In genomic region chr7:25333596-25334307, GRCm38 (mm10) we compare ENCODE assay signal across 7 mouse cellular contexts. TPM values are rescaled to one million over a fixed set of nuclear protein-coding genes. Genes with fewer than 3 reads are reported as not detected.
DNase-seq lines count a peak whose midpoint lies in the region; ATAC-seq and TF ChIP-seq lines count a peak whose summit lies in the region.

No protein-coding gene starts in this region.

- TF ChIP-seq POLR2A in small intestine, adult 2 months (IDR thresholded peaks at IDR 0.05; ENCODE audit: low read depth, low read length) = no peak

- no peaks in the 10 kb centered on the region; the same call in 1 of the 2 replicates for H3K36me3 ChIP-seq in small intestine, adult 2 months (ENCODE audit: control insufficient read depth, insufficient read depth, low read length)

- DNase-seq in adrenal gland, adult 18-20 months (ENCODE audit: low spot score in 2 of 2) = peak; percentile 53 to 75
- peak; percentile 69 to 82 for DNase-seq in gastrocnemius, adult 8-10 months (ENCODE audit: low spot score in 2 of 2)
- DNase-seq in hindlimb bud, embryonic 11.5 days (ENCODE audit: extremely low spot score, low read depth, low spot score) = peak; percentile 41
- DNase-seq in left cerebral cortex, postnatal 10 days (ENCODE audit: extremely low spot score in 1 of 2, low spot score in 2 of 2) = peak; percentile 37 to 85

- peak; percentile 87 for ATAC-seq in common myeloid progenitor, adult 5-6 weeks (replicated peaks; ENCODE audit: low read depth, poor library complexity, severe bottlenecking)
- peak; percentile 72 for ATAC-seq in megakaryocyte-erythroid progenitor cell, adult 5-6 weeks (replicated peaks; ENCODE audit: low FRiP score, low TSS enrichment, poor library complexity, severe bottlenecking)

- no peak overlapping the region for H3K27ac ChIP-seq in small intestine, adult 2 months (ENCODE audit: insufficient read depth, low read depth, low read length)

- H3K4me1 ChIP-seq in small intestine, adult 2 months (ENCODE audit: control insufficient read depth, insufficient read depth, insufficient read length, low read length) = no peaks in the 10 kb centered on the region

- 46% methylated on average over 16 of the region's 16 CpGs for WGBS in small intestine, adult 2 months

- intact Hi-C loops in left cerebral cortex, postnatal 10 days (cut with DNase I) = no loop called here

- no peaks in the 10 kb centered on the region for H3K27me3 ChIP-seq in small intestine, adult 2 months (ENCODE audit: control insufficient read depth, insufficient read depth, low read length)

- peak; percentile 81 for TF ChIP-seq CTCF in small intestine, adult 2 months (IDR thresholded peaks at IDR 0.05; ENCODE audit: extremely low read depth, insufficient read length, insufficient replicate concordance, low read depth, low read length)

- H3K4me3 ChIP-seq in small intestine, adult 2 months (ENCODE audit: low read depth, low read length) = no peak overlapping the region

RNA-seq across cellular contexts. Expression of gene Megf8, which starts 16.8 kb away (rescaled TPM):
- total RNA-seq in adrenal gland, adult 18-20 months (2021) = 10 to 100 TPM; 37.8 to 47.0 TPM
- total RNA-seq in common myeloid progenitor, adult 5-6 weeks (2017) = 4.9 and 6.2 TPM in 2 replicates
- total RNA-seq in gastrocnemius, adult 8-10 months (2022) = 10 to 100 TPM; 22.6 to 26.8 (median 25.0) TPM
- 10 to 100 TPM; 90.4 to 91.8 TPM for total RNA-seq in left cerebral cortex, postnatal 10 days (2021)
- total RNA-seq in megakaryocyte-erythroid progenitor cell, adult 5-6 weeks (2014; fragmentation: Nextera tagmentation) = 2.5 and 2.6 TPM in 2 replicates
- 2.4 and 2.7 TPM in 2 replicates for total RNA-seq in megakaryocyte-erythroid progenitor cell, adult 5-6 weeks (2017)
- 13.3 and 21.2 TPM in 2 replicates for polyA plus RNA-seq in small intestine, adult 2 months (2012; rRNA removed)

RNA-seq across cellular contexts. Expression of gene Tmem145, which starts 27.8 kb away (rescaled TPM):
- total RNA-seq in adrenal gland, adult 18-20 months (2021) = 1 to 10 TPM; 2.5 to 2.9 TPM
- not detected in 2 replicates for total RNA-seq in common myeloid progenitor, adult 5-6 weeks (2017)
- total RNA-seq in gastrocnemius, adult 8-10 months (2022) = not detected
- total RNA-seq in left cerebral cortex, postnatal 10 days (2021) = 10 to 100 TPM; 89.2 to 91.0 TPM
- total RNA-seq in megakaryocyte-erythroid progenitor cell, adult 5-6 weeks (2014; fragmentation: Nextera tagmentation) = not detected in 2 replicates
- total RNA-seq in megakaryocyte-erythroid progenitor cell, adult 5-6 weeks (2017) = not detected in 2 replicates
- 0.19 and 0.35 TPM in 2 replicates for polyA plus RNA-seq in small intestine, adult 2 months (2012; rRNA removed)

RNA-seq across cellular contexts. Expression of gene Prr19, which starts 32.5 kb away (rescaled TPM):
- not detected for total RNA-seq in adrenal gland, adult 18-20 months (2021)
- total RNA-seq in common myeloid progenitor, adult 5-6 weeks (2017) = not detected in 2 replicates
- total RNA-seq in gastrocnemius, adult 8-10 months (2022) = not detected
- under 1 TPM in 1 of 2 experiments, not detected in 1; 0.28 TPM for total RNA-seq in left cerebral cortex, postnatal 10 days (2021)
- total RNA-seq in megakaryocyte-erythroid progenitor cell, adult 5-6 weeks (2014; fragmentation: Nextera tagmentation) = not detected in 2 replicates
- total RNA-seq in megakaryocyte-erythroid progenitor cell, adult 5-6 weeks (2017) = not detected in 2 replicates
- polyA plus RNA-seq in small intestine, adult 2 months (2012; rRNA removed) = 0.15 TPM in 1 of 2 replicates, not detected in the other

RNA-seq across cellular contexts. Expression of gene Cnfn, which starts 35.8 kb away (rescaled TPM):
- not detected for total RNA-seq in adrenal gland, adult 18-20 months (2021)
- not detected in 2 replicates for total RNA-seq in common myeloid progenitor, adult 5-6 weeks (2017)
- total RNA-seq in gastrocnemius, adult 8-10 months (2022) = not detected
- total RNA-seq in left cerebral cortex, postnatal 10 days (2021) = not detected
- total RNA-seq in megakaryocyte-erythroid progenitor cell, adult 5-6 weeks (2014; fragmentation: Nextera tagmentation) = not detected in 2 replicates
- total RNA-seq in megakaryocyte-erythroid progenitor cell, adult 5-6 weeks (2017) = not detected in 2 replicates
- polyA plus RNA-seq in small intestine, adult 2 months (2012; rRNA removed) = 0.48 and 0.84 TPM in 2 replicates

RNA-seq across cellular contexts. Expression of gene Pafah1b3, which starts 36.0 kb away (rescaled TPM):
- 10 to 100 TPM; 23.3 to 30.4 TPM for total RNA-seq in adrenal gland, adult 18-20 months (2021)
- 21.4 and 27.3 TPM in 2 replicates for total RNA-seq in common myeloid progenitor, adult 5-6 weeks (2017)
- total RNA-seq in gastrocnemius, adult 8-10 months (2022) = 1 to 10 TPM in 3 of 4 experiments, under 1 TPM in 1; 0.56 to 1.5 (median 1.1) TPM
- total RNA-seq in left cerebral cortex, postnatal 10 days (2021) = 10 to 100 TPM; 64.1 to 67.5 TPM
- 22.0 and 23.2 TPM in 2 replicates for total RNA-seq in megakaryocyte-erythroid progenitor cell, adult 5-6 weeks (2014; fragmentation: Nextera tagmentation)
- 12.8 and 26.3 TPM in 2 replicates for total RNA-seq in megakaryocyte-erythroid progenitor cell, adult 5-6 weeks (2017)
- polyA plus RNA-seq in small intestine, adult 2 months (2012; rRNA removed) = 87.2 and 184 TPM in 2 replicates

Comparison
In these comparisons a context has a peak if more than half of its experiments do, and no peak if none do; other contexts are left out.
1. RNA of gene Tmem145, which starts 27.8 kb away (total RNA-seq): 89.2 to 91.0 TPM in left cerebral cortex, postnatal 10 days; 2.5 to 2.9 TPM in adrenal gland, adult 18-20 months, not detected in common myeloid progenitor, adult 5-6 weeks, not detected in gastrocnemius, adult 8-10 months and not detected in megakaryocyte-erythroid progenitor cell, adult 5-6 weeks; every median in the first group is over 10 times any median in the second.
2. Peak in every context shown above with its lines, with median percentiles within 50 percentile points of each other: DNase-seq.